Mouse (Mus musculus) midbrain, embryonic 16.5 days (tissue): ENCODE measurements around the gene Mtus2. TPM values are rescaled to one million over a fixed set of nuclear protein-coding genes. Genes with fewer than 3 reads are reported as not detected.

Experiments used
- ATAC-seq: fragments of 200-750 bp; cut with Nextera tagmentation; 2 replicates; pipeline ENCODE4 v1.8.0; 2017; ENCODE audit warnings: moderate TSS enrichment
- H3K27ac ChIP-seq: fragments of 300-500 bp; sonication (generic); 2 replicates; pipeline ENCODE4 v1.5.1; 2014; ENCODE audit warnings: mild to moderate bottlenecking, low read length, mixed read lengths
- H3K27me3 ChIP-seq: fragments of 300-500 bp; sonication (generic); 2 replicates; pipeline ENCODE4 v1.6.1; 2014; ENCODE audit warnings: low read depth, low read length, mixed read lengths; ENCODE audit not compliant: control insufficient read depth, insufficient read depth
- H3K36me3 ChIP-seq: fragments of 300-500 bp; sonication (generic); 2 replicates; pipeline ENCODE4 v1.6.1; 2014; ENCODE audit warnings: mild to moderate bottlenecking, low read length, moderate library complexity, mixed read lengths; ENCODE audit not compliant: control insufficient read depth, insufficient read depth
- H3K4me1 ChIP-seq: fragments of 300-500 bp; sonication (generic); 2 replicates; pipeline ENCODE4 v1.6.1; 2014; ENCODE audit warnings: mild to moderate bottlenecking, low read length, mixed read lengths; ENCODE audit not compliant: control insufficient read depth, insufficient read depth
- H3K4me2 ChIP-seq: fragments of 300-500 bp; sonication (generic); 2 replicates; pipeline ENCODE4 v1.6.1; 2014; ENCODE audit warnings: mild to moderate bottlenecking, low read length, mixed read lengths
- H3K4me3 ChIP-seq: fragments of 300-500 bp; sonication (generic); 2 replicates; pipeline ENCODE4 v1.5.1; 2014; ENCODE audit warnings: low read depth, mild to moderate bottlenecking, low read length, moderate library complexity, mixed read lengths
- H3K9ac ChIP-seq: fragments of 300-500 bp; sonication (generic); 2 replicates; pipeline ENCODE4 v1.6.1; 2014; ENCODE audit warnings: low read depth, low read length, mixed read lengths
- H3K9me3 ChIP-seq: fragments of 300-500 bp; sonication (generic); replicated peaks from 2 replicates; pipeline ENCODE4 v1.6.1; 2014; ENCODE audit warnings: mild to moderate bottlenecking, low read length, mixed read lengths; ENCODE audit not compliant: control insufficient read depth, poor library complexity, severe bottlenecking
- WGBS: fragments of 180-500 bp; shearing (Covaris S2); extraction: QIAGEN DNeasy Blood & Tissue Kit; methylation state at CpG from one replicate; pipeline ENCODE4 v1.1.7; 2014; 5-methylcytosine and 5-hydroxymethylcytosine counted together
- polyA plus RNA-seq: library from polyadenylated mRNA; unstranded; fragments of >200 nt; fragmentation: Nextera tagmentation; extraction: Ambion mirVana; gene quantifications from 2 replicates; pipeline ENCODE4 v1.2.1, GENCODE M21; 2015

The Mtus2 gene
- polyA plus RNA-seq, 1 experiment from 2014 or later: 42.1 TPM

- no peak overlapping the region for H3K4me2 ChIP-seq
- 98% methylated on average over 4 of the region's 4 CpGs for WGBS
- peaks cover 2% of the 10 kb centered on the region; the same call in 1 of the 2 replicates for H3K36me3 ChIP-seq
- H3K27me3 ChIP-seq: no peaks in the 10 kb centered on the region
- H3K4me3 ChIP-seq: no peak overlapping the region
- H3K9me3 ChIP-seq: no peaks in the 10 kb centered on the region
- ATAC-seq: no peak
- H3K27ac ChIP-seq: no peak overlapping the region
- H3K9ac ChIP-seq: no peak overlapping the region
- H3K4me1 ChIP-seq: no peaks in the 10 kb centered on the region
Observed at GRCm38 (mm10) chr5:148211831-148212230, 254.7 kb downstream of the Mtus2 start.

GRCm38 (mm10) chr5:148216786-148217185, 259.7 kb downstream of the Mtus2 start:
- H3K27ac ChIP-seq: no peak overlapping the region
- H3K4me3 ChIP-seq: no peak overlapping the region
- H3K4me2 ChIP-seq: no peak overlapping the region
- H3K9ac ChIP-seq: no peak overlapping the region
- H3K36me3 ChIP-seq: no peaks in the 10 kb centered on the region
- ATAC-seq: no peak
- WGBS: 84% methylated on average over 8 of the region's 8 CpGs
- no peaks in the 10 kb centered on the region for H3K27me3 ChIP-seq
- no peaks in the 10 kb centered on the region for H3K4me1 ChIP-seq
- no peaks in the 10 kb centered on the region for H3K9me3 ChIP-seq

GRCm38 (mm10) chr5:148222898-148223297, 265.8 kb downstream of the Mtus2 start:
- WGBS: 86% methylated on average over 5 of the region's 5 CpGs
- Histone ChIP-seq H3K9me3 (no peaks in the 10 kb centered on the region), H3K4me1 (no peaks in the 10 kb centered on the region), H3K27ac (no peak overlapping the region), H3K9ac (no peak overlapping the region), H3K36me3 (no peaks in the 10 kb centered on the region), H3K27me3 (no peaks in the 10 kb centered on the region), H3K4me2 (no peak overlapping the region), H3K4me3 (no peak overlapping the region)
- ATAC-seq: no peak

GRCm38 (mm10) chr5:148224004-148224403, 266.9 kb downstream of the Mtus2 start:
- WGBS: 92% methylated on average over 16 of the region's 16 CpGs

GRCm38 (mm10) chr5:148233714-148234113, 276.6 kb downstream of the Mtus2 start:
- no peaks in the 10 kb centered on the region for H3K36me3 ChIP-seq
- H3K27ac ChIP-seq: no peak overlapping the region
- H3K9me3 ChIP-seq: no peaks in the 10 kb centered on the region
- H3K27me3 ChIP-seq: no peaks in the 10 kb centered on the region
- no peaks in the 10 kb centered on the region for H3K4me1 ChIP-seq
- no peak for ATAC-seq
- H3K4me3 ChIP-seq: no peak overlapping the region
- WGBS: 64% methylated on average over 18 of the region's 18 CpGs
- H3K4me2 ChIP-seq: no peak overlapping the region
- no peak overlapping the region for H3K9ac ChIP-seq

More at GRCm38 (mm10) chr5:148224004-148224403, 266.9 kb downstream of the Mtus2 start:
- H3K9me3 ChIP-seq: no peaks in the 10 kb centered on the region
- no peak for ATAC-seq
- no peaks in the 10 kb centered on the region for H3K36me3 ChIP-seq
- H3K4me3 ChIP-seq: no peak overlapping the region
- no peaks in the 10 kb centered on the region for H3K4me1 ChIP-seq
- H3K27ac ChIP-seq: no peak overlapping the region
- no peak overlapping the region for H3K4me2 ChIP-seq
- H3K9ac ChIP-seq: no peak overlapping the region
- no peaks in the 10 kb centered on the region for H3K27me3 ChIP-seq

- Histone ChIP-seq H3K9me3 (no peaks in the 10 kb centered on the region), H3K27ac (no peak overlapping the region)
- 53% methylated on average over 9 of the region's 9 CpGs for WGBS
Observed at GRCm38 (mm10) chr5:148236616-148237015, 279.5 kb downstream of the Mtus2 start.

GRCm38 (mm10) chr5:148239067-148239466, 281.9 kb downstream of the Mtus2 start:
- Histone ChIP-seq H3K27ac (no peak overlapping the region), H3K9ac (no peak overlapping the region), H3K27me3 (no peaks in the 10 kb centered on the region), H3K4me3 (no peak overlapping the region), H3K4me2 (no peak overlapping the region), H3K9me3 (no peaks in the 10 kb centered on the region), H3K36me3 (no peaks in the 10 kb centered on the region), H3K4me1 (no peaks in the 10 kb centered on the region)
- ATAC-seq: peak; percentile 71; the same call in 1 of the 2 replicates

More at GRCm38 (mm10) chr5:148236616-148237015, 279.5 kb downstream of the Mtus2 start:
- ATAC-seq: no peak
- Histone ChIP-seq H3K4me3 (no peak overlapping the region), H3K9ac (no peak overlapping the region), H3K4me2 (no peak overlapping the region), H3K4me1 (no peaks in the 10 kb centered on the region), H3K27me3 (no peaks in the 10 kb centered on the region), H3K36me3 (no peaks in the 10 kb centered on the region)

- WGBS: 5% methylated on average over 2 of the region's 2 CpGs
- Histone ChIP-seq H3K4me2 (no peak overlapping the region), H3K27me3 (no peaks in the 10 kb centered on the region), H3K4me1 (no peaks in the 10 kb centered on the region), H3K9ac (no peak overlapping the region), H3K36me3 (no peaks in the 10 kb centered on the region), H3K4me3 (no peak overlapping the region), H3K9me3 (no peaks in the 10 kb centered on the region), H3K27ac (no peak overlapping the region)
- no peak for ATAC-seq
Observed at GRCm38 (mm10) chr5:148239757-148240156, 282.6 kb downstream of the Mtus2 start.

GRCm38 (mm10) chr5:148241932-148242331, 284.8 kb downstream of the Mtus2 start:
- H3K4me1 ChIP-seq: no peaks in the 10 kb centered on the region
- no peak overlapping the region for H3K4me3 ChIP-seq
- peak; percentile 56; the same call in 1 of the 2 replicates for ATAC-seq
- H3K9ac ChIP-seq: no peak overlapping the region
- no peak overlapping the region for H3K4me2 ChIP-seq
- H3K36me3 ChIP-seq: no peaks in the 10 kb centered on the region
- H3K27me3 ChIP-seq: no peaks in the 10 kb centered on the region
- no peaks in the 10 kb centered on the region for H3K9me3 ChIP-seq
- no peak overlapping the region for H3K27ac ChIP-seq
- whole genome bisulfite sequencing: 8% methylated on average over 7 of the region's 7 CpGs
